9 mouse cellular contexts compared by ENCODE assay signal in the genomic region with DNA sequence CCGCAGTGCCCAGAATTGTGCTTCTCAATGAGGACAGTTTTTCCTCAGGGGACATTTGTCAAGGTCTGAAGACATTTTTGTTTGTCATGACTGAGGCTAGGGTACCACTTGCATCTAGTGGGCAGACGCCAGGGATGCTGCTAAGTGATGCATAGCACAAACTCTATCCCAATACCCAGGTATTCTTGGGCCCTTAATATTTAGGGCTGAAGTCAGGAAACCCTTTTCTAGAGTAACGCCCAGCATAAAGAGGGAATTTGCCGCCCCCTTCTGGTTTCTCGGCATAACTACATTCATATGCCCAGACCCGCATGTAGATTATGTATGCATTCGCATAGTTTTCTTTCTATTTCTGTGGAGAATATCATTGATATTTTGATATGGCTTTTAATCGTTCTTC. TPM values are rescaled to one million over a fixed set of nuclear protein-coding genes. Genes with fewer than 3 reads are reported as not detected.
DNase-seq lines count a peak whose midpoint lies in the region; ATAC-seq lines count a peak whose summit lies in the region.
"Had no signal": no experiment of that assay in that cellular context is flagged by ENCODE, and none has a peak within 500 bp of the region (broad histone marks: within the 10 kb centered on the region; RNA-seq: fewer than 3 reads in every experiment).

No protein-coding gene starts in this region.

- no peak for ATAC-seq in liver, embryonic 12.5 days

- no peaks in the 10 kb centered on the region for H3K27me3 ChIP-seq in liver, embryonic 12.5 days (replicated peaks)
- H3K27me3 ChIP-seq: embryonic facial prominence, embryonic 12.5 days had no signal

- no peak overlapping the region for H3K27ac ChIP-seq in liver, embryonic 12.5 days
- H3K27ac ChIP-seq: embryonic facial prominence, embryonic 12.5 days had no signal

- no peak overlapping the region for H3K9ac ChIP-seq in liver, embryonic 12.5 days
- H3K9ac ChIP-seq: embryonic facial prominence, embryonic 12.5 days had no signal

- H3K36me3 ChIP-seq in liver, embryonic 12.5 days = no peaks in the 10 kb centered on the region
- H3K36me3 ChIP-seq: embryonic facial prominence, embryonic 12.5 days had no signal

- H3K4me1 ChIP-seq in liver, embryonic 12.5 days = peaks cover 9% of the 10 kb centered on the region
- H3K4me1 ChIP-seq: embryonic facial prominence, embryonic 12.5 days had no signal

- WGBS in liver, embryonic 12.5 days (ENCODE audit: insufficient replicate concordance) = 19% methylated on average over 8 of the region's 8 CpGs

- no peak overlapping the region for H3K4me3 ChIP-seq in liver, embryonic 12.5 days
- H3K4me3 ChIP-seq: embryonic facial prominence, embryonic 12.5 days had no signal

- H3K4me2 ChIP-seq in liver, embryonic 12.5 days = no peak overlapping the region
- H3K4me2 ChIP-seq: embryonic facial prominence, embryonic 12.5 days had no signal

- no peaks in the 10 kb centered on the region for H3K9me3 ChIP-seq in liver, embryonic 12.5 days (replicated peaks)
- H3K9me3 ChIP-seq: embryonic facial prominence, embryonic 12.5 days had no signal

- DNase-seq in liver (peak; percentile 53), adipocyte (ENCODE audit: low spot score) (peak; percentile 38)
- peak; percentile 32 for DNase-seq in cerebellum, postnatal 4 days (ENCODE audit: low spot score in 2 of 2)
- DNase-seq in heart, postnatal 4 days = peak; percentile 67
- peak; percentile 66 to 69 for DNase-seq in kidney, postnatal 4 days
- DNase-seq in mesoderm, embryonic 11.5 days (ENCODE audit: low read depth, low spot score) = peak; percentile 82
- DNase-seq in spleen, postnatal 4 days (ENCODE audit: low spot score in 2 of 2) = peak; percentile 62 to 85

RNA-seq across cellular contexts. Expression of gene Cd244a, which starts 7.8 kb away (rescaled TPM):
- 0.48 and 0.50 TPM in 2 replicates for polyA plus RNA-seq in liver, embryonic 12.5 days (2016; fragmentation: Nextera tagmentation; extraction: Ambion mirVana)
- total RNA-seq in heart, postnatal 4 days (2021) = under 1 TPM; 0.07 to 0.16 TPM

RNA-seq across cellular contexts. Expression of gene Itln1, which starts 31.7 kb away (rescaled TPM):
- not detected in 2 replicates for polyA plus RNA-seq in liver, embryonic 12.5 days (2016; fragmentation: Nextera tagmentation; extraction: Ambion mirVana)
- total RNA-seq in heart, postnatal 4 days (2021) = not detected
- polyA plus RNA-seq: embryonic facial prominence, embryonic 12.5 days had no signal

RNA-seq across cellular contexts. Expression of gene Ly9, which starts 40.4 kb away (rescaled TPM):
- polyA plus RNA-seq in liver, embryonic 12.5 days (2016; fragmentation: Nextera tagmentation; extraction: Ambion mirVana) = 0.41 and 0.78 TPM in 2 replicates
- total RNA-seq in heart, postnatal 4 days (2021) = under 1 TPM; 0.25 to 0.33 TPM

Comparison
In these comparisons a context has a peak if more than half of its experiments do, and no peak if none do; other contexts are left out.
1. DNase-seq: peak in every context shown above with its lines; median percentile 82 in mesoderm, embryonic 11.5 days; 74 in spleen, postnatal 4 days; 68 in kidney, postnatal 4 days; 67 in heart, postnatal 4 days; 53 in liver; 38 in adipocyte; 32 in cerebellum, postnatal 4 days.